Mouse (Mus musculus) right cerebral cortex, postnatal 4 days (tissue): Measurements from ENCODE around the gene Ophn1.

Experiments
- DNase-seq: peaks from one replicate; pipeline ENCODE4 v3.0.0-alpha.2; 2022

Ophn1 gene

GRCm38 (mm10) chrX:98774247-98774950, 116.4 kb downstream of the Ophn1 start:
- DNase-seq: no peak

- DNase-seq: no peak
Observed at GRCm38 (mm10) chrX:98755089-98755488, 135.7 kb downstream of the Ophn1 start.

GRCm38 (mm10) chrX:98751279-98751817, 139.5 kb downstream of the Ophn1 start:
- DNase-seq: no peak

GRCm38 (mm10) chrX:98736758-98737157, 154.1 kb downstream of the Ophn1 start:
- no peak for DNase-seq

GRCm38 (mm10) chrX:98722991-98723390, 167.8 kb downstream of the Ophn1 start:
- no peak for DNase-seq

GRCm38 (mm10) chrX:98707766-98708165, 183.1 kb downstream of the Ophn1 start:
- peak; percentile 1 for DNase-seq

- DNase-seq: peak; percentile 39
Observed at GRCm38 (mm10) chrX:98701635-98702034, 189.2 kb downstream of the Ophn1 start.

- DNase-seq: peak; percentile 3
Observed at GRCm38 (mm10) chrX:98682603-98683002, 208.2 kb downstream of the Ophn1 start.

- DNase-seq: no peak
Observed at GRCm38 (mm10) chrX:98681281-98681680, 209.5 kb downstream of the Ophn1 start.

GRCm38 (mm10) chrX:98670988-98671387, 219.8 kb downstream of the Ophn1 start:
- DNase-seq: no peak

- DNase-seq: no peak
Observed at GRCm38 (mm10) chrX:98651431-98651830, 239.4 kb downstream of the Ophn1 start.

GRCm38 (mm10) chrX:98628666-98629404, 262.0 kb downstream of the Ophn1 start:
- DNase-seq: peak; percentile 1

GRCm38 (mm10) chrX:98618865-98619264, 272.0 kb downstream of the Ophn1 start:
- DNase-seq: peak; percentile 21

- DNase-seq: no peak
Observed at GRCm38 (mm10) chrX:98617426-98617825, 273.4 kb downstream of the Ophn1 start.

- no peak for DNase-seq
Observed at GRCm38 (mm10) chrX:98574201-98574600, 316.6 kb downstream of the Ophn1 start.

GRCm38 (mm10) chrX:98546458-98546857, 344.4 kb downstream of the Ophn1 start:
- DNase-seq: no peak

GRCm38 (mm10) chrX:98515329-98515728, 375.5 kb downstream of the Ophn1 start:
- no peak for DNase-seq

- DNase-seq: no peak
Observed at GRCm38 (mm10) chrX:98514359-98514904, 376.4 kb downstream of the Ophn1 start.
